Mouse (Mus musculus): Measurements from ENCODE around the gene Cdc16.
A peak's percentile ranks its signal among the peaks of the same experiment; 100 is the strongest.
"Not testable (repeated sequence)": the region's sequence is repeated elsewhere in the genome, so short reads cannot be mapped to it uniquely, and the experiment has no call there.

The Cdc16 gene

GRCm38 (mm10) chr8:13756982-13757804, at the start of gene Cdc16:
Gene Cdc16, plus strand, starts transcription at chr8:13757676.
- DNase-seq (ENCODE audit: low read depth, low spot score): peak; percentile 83

- no peak for DNase-seq (ENCODE audit: low read depth, low spot score)
Observed at GRCm38 (mm10) chr8:13708514-13708913, 49.0 kb upstream of the Cdc16 start.

- no peak for DNase-seq (ENCODE audit: low read depth, low spot score)
Observed at GRCm38 (mm10) chr8:13718980-13719379, 38.5 kb upstream of the Cdc16 start.

- no peak for DNase-seq (ENCODE audit: low read depth, low spot score)
Observed at GRCm38 (mm10) chr8:13725722-13726121, 31.8 kb upstream of the Cdc16 start.

- no peak for DNase-seq (ENCODE audit: low read depth, low spot score)
Observed at GRCm38 (mm10) chr8:13727469-13728094, 29.9 kb upstream of the Cdc16 start.

- no peak for DNase-seq (ENCODE audit: low read depth, low spot score)
Observed at GRCm38 (mm10) chr8:13740323-13740770, 17.1 kb upstream of the Cdc16 start.

- no peak for DNase-seq (ENCODE audit: low read depth, low spot score)
Observed at GRCm38 (mm10) chr8:13740817-13741613, 16.5 kb upstream of the Cdc16 start.

- DNase-seq (ENCODE audit: low read depth, low spot score): not testable (repeated sequence)
Observed at GRCm38 (mm10) chr8:13746212-13746611, 11.3 kb upstream of the Cdc16 start.

GRCm38 (mm10) chr8:13747626-13748025, 9.8 kb upstream of the Cdc16 start:
- no peak for DNase-seq (ENCODE audit: low read depth, low spot score)

GRCm38 (mm10) chr8:13753680-13754079, 3.8 kb upstream of the Cdc16 start:
- DNase-seq (ENCODE audit: low read depth, low spot score): peak; percentile 49

GRCm38 (mm10) chr8:13756480-13756879, 996 bp upstream of the Cdc16 start:
- DNase-seq (ENCODE audit: low read depth, low spot score): no peak

- peak; percentile 39 for DNase-seq (ENCODE audit: low read depth, low spot score)
Observed at GRCm38 (mm10) chr8:13757805-13758727, 590 bp downstream of the Cdc16 start.

- DNase-seq (ENCODE audit: low read depth, low spot score): no peak
Observed at GRCm38 (mm10) chr8:13769206-13769605, 11.7 kb downstream of the Cdc16 start.

GRCm38 (mm10) chr8:13780536-13780935, 23.1 kb downstream of the Cdc16 start:
- no peak for DNase-seq (ENCODE audit: low read depth, low spot score)

- peak; percentile 92 for DNase-seq (ENCODE audit: low read depth, low spot score)
Observed at GRCm38 (mm10) chr8:13785250-13785763, 27.8 kb downstream of the Cdc16 start, which contains the start of gene Upf3a. Gene Upf3a, plus strand, starts transcription at chr8:13785615.

GRCm38 (mm10) chr8:13785764-13786299, 28.4 kb downstream of the Cdc16 start:
- peak; percentile 96 for DNase-seq (ENCODE audit: low read depth, low spot score)

- DNase-seq (ENCODE audit: low read depth, low spot score): no peak
Observed at GRCm38 (mm10) chr8:13789606-13790005, 32.1 kb downstream of the Cdc16 start.

GRCm38 (mm10) chr8:13793097-13793745, 35.7 kb downstream of the Cdc16 start:
- DNase-seq (ENCODE audit: low read depth, low spot score): no peak

- DNase-seq (ENCODE audit: low read depth, low spot score): no peak
Observed at GRCm38 (mm10) chr8:13793746-13794101, 36.2 kb downstream of the Cdc16 start.

- DNase-seq (ENCODE audit: low read depth, low spot score): no peak
Observed at GRCm38 (mm10) chr8:13797676-13798075, 40.2 kb downstream of the Cdc16 start.
